Mouse (Mus musculus) right cerebral cortex, postnatal 10 days (tissue): ENCODE results near the gene Stx8.

Experiments used
- DNase-seq, 2 experiments: peaks; one replicate each; pipeline ENCODE4 v3.0.0; 2021; ENCODE audit warnings: low spot score in 2 of 2

Gene Stx8

GRCm38 (mm10) chr11:68227837-68228236, 261.8 kb downstream of the Stx8 start:
- DNase-seq = no peak

- DNase-seq = no peak
Observed at GRCm38 (mm10) chr11:68228941-68229665, 263.1 kb downstream of the Stx8 start.

- DNase-seq = no peak
Observed at GRCm38 (mm10) chr11:68231558-68231957, 265.6 kb downstream of the Stx8 start.

- DNase-seq = no peak
Observed at GRCm38 (mm10) chr11:68233469-68233965, 267.5 kb downstream of the Stx8 start.

GRCm38 (mm10) chr11:68239756-68240155, 273.8 kb downstream of the Stx8 start:
- DNase-seq = no peak

- peak; percentile 34 to 38 for DNase-seq
Observed at GRCm38 (mm10) chr11:68244254-68244991, 278.4 kb downstream of the Stx8 start.

- no peak for DNase-seq
Observed at GRCm38 (mm10) chr11:68244992-68245261, 278.9 kb downstream of the Stx8 start.

- DNase-seq = no peak
Observed at GRCm38 (mm10) chr11:68247897-68248296, 281.9 kb downstream of the Stx8 start.

- no peak for DNase-seq
Observed at GRCm38 (mm10) chr11:68250106-68250505, 284.1 kb downstream of the Stx8 start.

GRCm38 (mm10) chr11:68253531-68253930, 287.5 kb downstream of the Stx8 start:
- DNase-seq = no peak
